Mouse (Mus musculus) right cerebral cortex, postnatal 36 days (tissue): Measurements from ENCODE around the gene Pls3.

ENCODE experiments used
- DNase-seq, 2 experiments: peaks; one replicate each; pipeline ENCODE4 v3.0.0; 2022; ENCODE audit warnings: low spot score in 2 of 2, mixed read lengths in 1 of 2

The Pls3 gene

GRCm38 (mm10) chrX:75874332-75875291 lies at the start of gene Pls3:
Gene Pls3, minus strand, starts transcription at chrX:75875182.
- DNase-seq: peak; percentile 71 to 87

GRCm38 (mm10) chrX:75895716-75896115 lies 20.7 kb upstream of the Pls3 start:
- no peak for DNase-seq

GRCm38 (mm10) chrX:75875566-75875965 lies 584 bp upstream of the Pls3 start:
- DNase-seq: no peak

GRCm38 (mm10) chrX:75873813-75874212 lies 1.2 kb downstream of the Pls3 start:
- no peak for DNase-seq

- DNase-seq: no peak
Observed at GRCm38 (mm10) chrX:75873253-75873652, 1.7 kb downstream of the Pls3 start.

- no peak for DNase-seq
Observed at GRCm38 (mm10) chrX:75871855-75872254, 3.1 kb downstream of the Pls3 start.

GRCm38 (mm10) chrX:75861715-75862114 lies 13.3 kb downstream of the Pls3 start:
- DNase-seq: no peak

GRCm38 (mm10) chrX:75854294-75854693 lies 20.7 kb downstream of the Pls3 start:
- no peak for DNase-seq

- DNase-seq: no peak
Observed at GRCm38 (mm10) chrX:75844290-75844689, 30.7 kb downstream of the Pls3 start.

GRCm38 (mm10) chrX:75842835-75843234 lies 32.1 kb downstream of the Pls3 start:
- no peak for DNase-seq

GRCm38 (mm10) chrX:75842120-75842519 lies 32.9 kb downstream of the Pls3 start:
- DNase-seq: no peak

- no peak for DNase-seq
Observed at GRCm38 (mm10) chrX:75840263-75840662, 34.7 kb downstream of the Pls3 start.

- no peak for DNase-seq
Observed at GRCm38 (mm10) chrX:75834836-75835235, 40.1 kb downstream of the Pls3 start.

- no peak for DNase-seq
Observed at GRCm38 (mm10) chrX:75834286-75834685, 40.7 kb downstream of the Pls3 start.

GRCm38 (mm10) chrX:75833006-75833641 lies 41.9 kb downstream of the Pls3 start:
- DNase-seq: no peak

- DNase-seq: no peak
Observed at GRCm38 (mm10) chrX:75829867-75830255, 45.1 kb downstream of the Pls3 start.

GRCm38 (mm10) chrX:75829240-75829866 lies 45.6 kb downstream of the Pls3 start:
- DNase-seq: no peak

GRCm38 (mm10) chrX:75818647-75819271 lies 56.2 kb downstream of the Pls3 start:
- no peak for DNase-seq

- no peak for DNase-seq
Observed at GRCm38 (mm10) chrX:75814958-75815357, 60.0 kb downstream of the Pls3 start.

- DNase-seq: no peak
Observed at GRCm38 (mm10) chrX:75814123-75814522, 60.9 kb downstream of the Pls3 start.

- no peak for DNase-seq
Observed at GRCm38 (mm10) chrX:75796583-75796982, 78.4 kb downstream of the Pls3 start.

- DNase-seq: no peak
Observed at GRCm38 (mm10) chrX:75779796-75780195, 95.2 kb downstream of the Pls3 start.
